Mouse (Mus musculus) WW6 (cell line): ENCODE measurements around the gene Pth1r.

Source experiments
- DNase-seq: peaks from one replicate; pipeline ENCODE4 v3.0.0-alpha.2; 2013; ENCODE audit warnings: low read depth, low spot score

Pth1r gene

GRCm38 (mm10) chr9:110716775-110717174, 30.2 kb downstream of the Pth1r start:
- DNase-seq = no peak

GRCm38 (mm10) chr9:110715426-110715825, 31.5 kb downstream of the Pth1r start:
- no peak for DNase-seq

DNA sequence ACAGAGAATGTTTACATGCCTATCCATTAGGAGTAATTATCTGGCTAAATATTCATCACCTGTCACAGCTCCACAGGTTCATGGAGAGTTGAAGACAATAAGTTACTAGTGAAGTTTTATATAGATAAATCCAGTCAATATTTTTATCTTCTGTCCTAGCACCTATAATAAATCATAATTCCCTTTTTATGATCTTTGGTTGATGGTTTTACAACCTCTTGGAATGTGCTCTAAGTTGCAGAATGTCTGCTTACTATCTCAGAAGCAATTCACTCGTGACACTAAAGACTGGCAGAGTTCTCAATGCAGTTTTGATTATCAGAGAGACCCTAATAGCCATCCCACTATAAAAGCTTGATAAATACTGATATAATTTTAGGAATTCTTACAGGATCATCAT, 33.6 kb downstream of the Pth1r start:
- no peak for DNase-seq

DNA sequence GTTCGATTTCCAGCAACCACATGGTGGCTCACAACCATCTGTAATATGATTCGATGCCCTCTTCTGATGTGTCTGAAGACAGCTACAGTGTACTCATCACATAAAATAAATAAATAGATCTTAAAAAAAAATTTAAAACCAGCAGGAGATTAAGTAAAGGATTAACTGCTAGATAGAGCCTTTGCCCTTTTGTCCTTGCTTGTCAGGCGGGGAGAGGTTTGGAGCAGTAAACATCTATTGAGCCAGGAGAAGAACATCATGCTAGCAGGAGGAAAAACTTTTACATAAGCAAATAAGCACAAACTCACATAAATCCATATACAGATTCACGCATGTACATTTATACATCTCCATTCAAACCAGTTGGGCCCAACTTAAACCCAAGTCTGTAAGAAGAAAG, 34.4 kb downstream of the Pth1r start:
- no peak for DNase-seq

GRCm38 (mm10) chr9:110711996-110712395, 34.9 kb downstream of the Pth1r start:
- DNase-seq = no peak

- no peak for DNase-seq
These were observed 35.4 kb downstream of the Pth1r start for GRCm38 (mm10) chr9:110711532-110711931.

GRCm38 (mm10) chr9:110709640-110710258, 37.2 kb downstream of the Pth1r start:
- no peak for DNase-seq

DNA sequence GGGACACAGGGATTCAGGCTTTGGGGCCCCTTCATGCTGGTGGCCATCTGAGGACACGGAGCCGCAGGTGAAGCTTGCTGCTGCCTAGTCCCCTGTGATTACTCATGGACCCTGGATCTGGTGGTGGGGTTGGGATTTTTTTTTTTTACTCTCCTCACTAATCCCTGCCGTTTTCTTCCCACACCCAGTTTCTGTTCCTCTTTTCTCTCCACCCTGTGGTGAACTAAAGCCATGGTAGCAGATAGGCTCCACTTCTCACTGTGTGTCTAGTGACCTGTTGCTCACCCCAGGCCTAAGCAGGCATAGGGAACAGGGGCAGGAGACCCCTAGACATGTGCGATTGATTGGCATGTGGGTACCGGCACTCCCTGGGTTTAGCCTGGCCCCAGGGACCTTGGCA, 40.2 kb downstream of the Pth1r start:
- DNase-seq = no peak

DNA sequence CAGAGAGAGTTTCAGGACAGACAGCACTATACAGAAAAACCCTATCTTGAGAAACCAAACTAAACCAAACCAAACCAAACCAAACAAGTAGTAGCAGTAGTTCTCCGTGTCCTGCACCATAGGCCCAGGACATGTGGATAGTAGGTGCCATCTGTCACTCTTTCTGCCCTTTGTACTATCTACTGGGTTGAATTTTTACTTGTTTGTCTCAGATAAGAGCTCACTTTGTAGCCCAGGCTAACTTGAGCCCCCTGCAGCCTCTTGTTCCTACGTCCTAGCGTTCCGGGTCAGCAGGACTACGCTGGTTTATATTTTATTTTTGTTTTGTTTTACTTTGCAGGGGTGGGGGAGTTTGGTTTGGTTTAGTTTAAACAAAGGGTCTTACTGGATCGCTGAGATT, 43.0 kb downstream of the Pth1r start:
- DNase-seq = no peak

DNA sequence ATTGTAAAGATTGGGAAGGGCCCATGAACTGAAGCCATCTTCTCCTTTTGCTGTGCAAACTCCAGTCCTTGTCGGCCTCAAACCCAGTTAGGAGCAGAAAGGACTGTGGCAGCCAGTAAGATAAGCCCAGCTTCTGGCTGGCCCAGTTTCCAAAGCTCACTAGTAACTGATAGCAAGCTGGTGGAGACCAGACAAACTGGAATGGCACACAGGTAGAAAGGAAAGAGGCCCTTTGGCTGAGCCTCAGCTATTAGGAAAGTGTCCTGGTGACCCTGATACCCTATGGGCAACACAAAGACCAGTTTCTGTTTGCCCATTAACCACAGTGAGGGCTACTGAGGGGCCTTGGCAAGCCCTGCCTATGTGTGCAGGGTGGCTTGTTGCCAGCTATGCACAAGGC, 44.1 kb downstream of the Pth1r start:
- no peak for DNase-seq

DNA sequence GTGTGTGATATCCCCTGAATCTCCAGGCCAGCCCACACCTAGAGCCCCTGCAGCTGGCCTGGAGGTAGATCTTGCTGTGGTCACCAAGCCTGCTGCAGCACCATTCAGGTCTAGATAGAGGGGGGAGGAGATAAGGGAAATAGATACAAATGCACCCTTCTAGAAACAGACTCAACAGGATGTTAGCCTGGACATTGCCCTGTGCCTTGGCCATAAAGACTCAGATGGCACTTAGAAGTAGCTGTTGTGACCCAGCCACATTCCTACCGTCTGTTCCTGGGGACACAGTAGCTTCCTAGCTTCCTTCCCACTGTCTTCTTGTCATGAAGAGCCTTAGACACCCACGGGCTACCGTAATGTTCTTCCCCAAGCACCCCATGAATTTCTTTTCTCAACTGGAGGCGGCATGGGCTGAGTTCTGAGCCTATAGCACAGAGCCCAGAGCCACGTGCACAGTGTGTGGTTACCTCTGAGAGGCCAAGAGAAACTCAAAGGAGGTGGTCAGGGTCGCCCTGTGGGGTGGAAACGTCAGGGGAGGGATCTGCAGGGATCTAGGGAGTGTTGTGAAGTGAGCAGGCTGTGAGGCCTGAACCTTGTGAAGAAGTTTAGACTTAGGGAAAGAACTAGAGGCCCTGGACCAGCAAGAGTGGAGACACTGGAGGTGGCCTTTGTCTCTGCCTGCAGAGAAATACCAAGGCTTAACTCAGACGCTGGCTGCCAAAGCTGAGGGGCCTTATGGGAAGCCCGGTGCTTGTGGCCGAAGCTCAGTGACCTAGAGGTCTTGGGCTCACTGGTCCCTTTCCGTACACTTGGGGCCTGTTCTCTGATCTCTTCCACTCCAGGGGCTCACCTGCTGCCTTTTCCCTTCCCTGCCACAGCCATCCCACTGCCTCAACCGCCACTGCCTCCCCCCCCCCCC, 45.6 kb downstream of the Pth1r start:
- no peak for DNase-seq

DNA sequence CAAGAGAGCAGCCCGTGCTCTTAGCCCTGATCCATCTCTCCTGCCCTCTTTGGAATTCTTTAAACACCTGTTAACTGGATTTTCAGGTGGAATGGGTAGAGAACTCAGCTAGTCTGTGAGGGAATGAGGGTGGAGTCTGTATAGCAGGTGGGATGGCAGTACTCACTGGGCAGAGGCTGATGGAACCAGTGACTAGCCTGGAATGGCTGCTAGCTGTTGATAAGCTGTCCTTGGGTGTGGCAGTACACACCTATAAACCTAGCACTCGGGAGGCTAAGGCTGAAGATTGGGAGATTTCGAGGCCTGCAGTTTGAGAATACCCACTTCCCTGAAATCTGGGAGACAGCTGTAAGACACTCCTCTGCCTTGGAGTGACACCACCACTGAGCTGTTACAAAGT, 47.4 kb downstream of the Pth1r start:
- DNase-seq = no peak

DNA sequence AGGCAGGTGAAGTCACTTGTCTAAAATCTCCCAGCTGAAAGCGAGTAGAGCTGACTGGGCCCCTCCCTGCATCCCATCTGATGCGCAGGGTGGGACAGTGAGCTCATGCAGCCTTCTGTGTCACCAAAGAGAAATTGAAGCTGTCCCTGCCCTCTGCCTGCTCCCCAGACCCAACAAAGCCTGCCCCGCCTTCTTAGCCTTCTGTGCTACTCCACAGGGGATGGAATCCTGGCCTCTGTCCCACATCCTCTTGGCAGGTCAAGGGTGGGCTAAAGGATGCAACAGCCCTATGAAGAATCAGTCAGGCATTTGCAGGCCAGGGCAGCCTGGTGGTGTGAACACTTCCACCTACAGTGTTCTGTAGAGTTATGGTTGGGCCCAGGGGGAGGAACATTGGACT, 49.5 kb downstream of the Pth1r start:
- no peak for DNase-seq

DNA sequence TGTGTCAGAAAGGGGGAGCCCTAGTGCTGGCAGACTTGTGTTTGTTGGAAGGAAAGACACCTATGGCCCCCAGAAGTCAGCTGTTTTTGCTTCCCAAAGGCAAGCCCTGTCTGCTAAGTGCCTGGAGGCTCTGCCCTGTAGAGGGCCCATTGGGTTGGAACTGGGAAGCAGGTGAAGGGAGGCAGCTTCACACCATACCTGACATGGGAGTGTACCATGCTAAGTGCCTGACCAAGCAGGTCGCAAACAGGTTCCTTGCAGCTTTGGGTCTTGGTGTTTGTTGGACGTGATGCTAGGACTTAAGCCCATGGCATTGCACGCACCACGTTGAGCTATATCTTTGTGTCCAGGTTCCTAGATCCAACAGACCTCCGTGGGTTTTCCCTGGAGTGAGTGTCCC, 50.5 kb downstream of the Pth1r start:
- no peak for DNase-seq

DNA sequence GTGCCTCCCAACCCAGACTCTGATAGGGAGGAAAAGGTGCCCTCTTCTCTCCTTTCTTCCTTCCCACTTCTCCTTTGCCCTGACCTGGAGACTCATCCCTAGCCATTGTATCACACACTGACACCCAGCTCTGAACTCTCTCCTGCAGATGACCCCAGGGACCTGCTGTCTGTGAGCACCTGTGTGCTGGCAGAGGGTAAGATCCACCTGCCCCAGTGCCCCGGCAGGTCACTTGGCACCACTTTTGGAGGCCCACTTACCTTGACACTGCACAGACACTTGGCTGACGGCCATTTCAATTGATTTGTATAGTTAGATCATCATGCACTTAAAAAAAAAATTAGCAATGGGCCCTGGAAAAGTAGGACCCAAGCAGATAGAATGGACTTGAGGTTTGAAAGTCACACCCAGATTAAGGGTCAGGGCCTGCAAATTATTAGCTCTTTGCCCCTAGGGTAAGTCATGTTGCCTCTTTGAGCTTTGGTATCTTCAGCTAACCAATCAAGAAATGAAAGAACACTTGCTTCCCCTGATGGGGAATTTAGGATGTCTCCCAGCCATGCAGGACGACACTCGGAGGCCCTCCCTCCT, 51.7 kb downstream of the Pth1r start:
- no peak for DNase-seq

- DNase-seq = no peak
These were observed 57.6 kb downstream of the Pth1r start for GRCm38 (mm10) chr9:110689261-110689779.

DNA sequence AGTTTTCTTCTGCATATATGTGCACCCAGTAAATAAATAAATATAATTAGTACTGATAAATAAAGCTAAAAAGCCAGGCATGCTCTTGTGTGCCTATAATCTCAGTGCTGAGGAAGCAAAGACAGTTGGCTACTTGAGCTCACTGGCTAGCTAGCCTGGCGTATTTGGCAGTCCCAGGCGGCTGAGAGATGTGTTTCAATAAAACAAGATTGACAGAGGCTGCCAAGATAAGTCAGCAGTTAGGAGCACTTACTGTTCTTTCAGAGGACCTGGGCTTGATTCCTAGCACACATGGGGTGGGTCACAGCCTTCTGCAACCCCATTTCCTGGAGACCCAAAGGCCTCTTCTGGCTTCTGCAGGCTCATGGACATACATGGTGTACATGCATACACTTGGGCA, 59.1 kb downstream of the Pth1r start:
- DNase-seq = no peak

GRCm38 (mm10) chr9:110687061-110687460, 59.9 kb downstream of the Pth1r start:
- no peak for DNase-seq

GRCm38 (mm10) chr9:110686472-110686871, 60.5 kb downstream of the Pth1r start:
- DNase-seq = no peak

- no peak for DNase-seq
These were observed 61.4 kb downstream of the Pth1r start for GRCm38 (mm10) chr9:110685591-110685990.

GRCm38 (mm10) chr9:110685187-110685586, 61.8 kb downstream of the Pth1r start:
- DNase-seq = no peak

DNA sequence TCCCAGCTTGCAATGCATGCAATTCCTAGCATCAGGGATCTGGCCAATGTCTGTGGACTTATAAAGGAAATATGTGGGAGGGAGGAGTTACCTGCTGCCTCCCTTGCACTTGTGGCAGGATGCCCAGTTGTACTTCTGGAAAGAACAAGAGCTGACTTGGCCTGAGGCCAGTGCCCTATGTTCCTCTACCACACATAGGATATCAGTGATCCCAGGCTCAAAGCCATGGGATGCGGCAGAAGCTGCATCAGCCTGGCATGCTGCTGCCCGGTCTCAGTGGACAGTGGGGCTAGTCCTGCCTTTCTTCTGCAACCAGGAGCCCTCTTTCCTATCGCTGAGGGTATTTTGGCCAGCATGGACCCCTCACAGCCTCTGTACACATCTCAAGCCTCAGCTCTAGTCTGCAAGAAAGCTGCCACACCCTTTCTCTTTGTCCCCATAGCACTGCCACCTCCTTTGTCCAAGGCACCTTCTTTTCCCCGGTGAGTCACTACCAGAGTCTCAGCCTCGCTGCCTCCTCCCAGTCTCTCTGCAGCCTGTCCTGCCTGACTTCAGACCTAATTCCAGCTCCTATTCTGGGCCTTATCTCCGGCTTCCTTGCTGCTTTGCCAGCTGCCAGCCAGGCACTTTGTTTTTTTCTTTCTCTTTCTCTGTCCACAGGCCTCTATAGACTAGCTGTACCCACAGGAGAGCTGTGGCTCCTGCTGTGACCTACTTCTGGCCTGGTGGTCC, 62.7 kb downstream of the Pth1r start:
- no peak for DNase-seq
